Mouse (Mus musculus): Measurements from ENCODE around the gene Cep112.

DNA sequence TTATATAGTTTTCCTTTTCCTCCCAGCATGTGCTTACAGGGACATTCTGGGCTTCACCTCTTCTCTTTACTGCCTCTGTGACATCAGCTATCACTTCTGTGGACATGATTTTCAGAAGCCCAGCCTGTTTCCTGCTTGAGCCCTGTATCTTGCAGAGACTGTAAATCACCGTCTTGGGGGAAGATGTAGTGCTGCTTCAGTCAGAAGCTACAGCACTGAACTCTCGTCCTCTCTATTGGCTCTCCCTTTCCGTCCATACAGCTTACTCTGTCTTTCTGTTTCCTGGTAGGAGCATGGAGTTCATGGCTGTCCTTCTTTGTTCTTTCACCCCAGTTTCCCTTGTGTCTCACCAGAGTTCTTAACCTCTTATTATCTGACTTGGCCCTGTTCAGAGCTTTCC is 352.2 kb downstream of the Cep112 start:
- no peak for TF ChIP-seq CTCF (conservative IDR thresholded peaks at IDR 0.05; ENCODE audit: low read length)
- TF ChIP-seq NANOG (IDR thresholded peaks at IDR 0.05; ENCODE audit: borderline replicate concordance, low read length) = no peak
- TF ChIP-seq POU5F1 (IDR thresholded peaks at IDR 0.05; ENCODE audit: borderline replicate concordance, low read length) = no peak

Data from E14TG2a.4 (cell line).